Mouse (Mus musculus) gastrocnemius, adult 2 months (tissue): Measurements from ENCODE around the gene Olfr181. TPM values are rescaled to one million over a fixed set of nuclear protein-coding genes. Genes with fewer than 3 reads are reported as not detected.

Experiments
- DNase-seq: peaks from one replicate; pipeline ENCODE4 v3.0.0; 2022
- H3K27ac ChIP-seq: fragments of 200-600 bp; 2 replicates; pipeline ENCODE4 v1.8.1; 2022; ENCODE audit warnings: mild to moderate bottlenecking
- H3K4me3 ChIP-seq: fragments of 200-600 bp; 2 replicates; pipeline ENCODE4 v1.8.1; 2022; ENCODE audit warnings: mild to moderate bottlenecking, moderate library complexity
- CTCF ChIP-seq: fragments of 200-600 bp; IDR thresholded peaks from 2 replicates; pipeline ENCODE4 v1.8.1; 2022; ENCODE audit warnings: antibody characterized with exemption, mild to moderate bottlenecking, moderate library complexity
- intact Hi-C: fragments of 180-260 bp; cut with DNase I; formaldehyde crosslinking; loops from one replicate; pipeline ENCODE4 v1.15.1; 2025
- long read RNA-seq, 2 experiments: library from polyadenylated mRNA; stranded (forward); transcript quantifications; one replicate each; pipeline ENCODE4 v2.0.0; 2021
- total RNA-seq, 2 experiments: library from RNA; stranded (reverse); gene quantifications; 2 replicates each; pipeline ENCODE4 v1.2.3; 2021

Gene Olfr181
- total RNA-seq: not detected
- long read RNA-seq, experiment 1: 0 reads
- long read RNA-seq, experiment 2: 0 reads

- intact Hi-C loops: no loop called here
- H3K27ac ChIP-seq: no peak within 1 kb of the TSS
- no peak within 1 kb of the TSS for H3K4me3 ChIP-seq
- DNase-seq: no peak
- TF ChIP-seq CTCF: no peak
Measured at GRCm38 (mm10) chr16:58928655-58929054, at the start of gene Olfr181. Gene Olfr181 (minus strand): TSS chr16:58928755.

GRCm38 (mm10) chr16:58929292-58929691 is 737 bp upstream of the Olfr181 start, which contains the start of gene Olfr180:
Gene Olfr180 (minus strand): TSS chr16:58929392.
- no peak within 1 kb of the TSS for H3K4me3 ChIP-seq
- H3K27ac ChIP-seq: no peak within 1 kb of the TSS
- DNase-seq: no peak
- intact Hi-C loops: no loop called here
- no peak for TF ChIP-seq CTCF

GRCm38 (mm10) chr16:58891963-58892362 is 36.6 kb downstream of the Olfr181 start, which contains the start of gene Olfr178:
Gene Olfr178 (minus strand): TSS chr16:58892063.
- no peak for TF ChIP-seq CTCF
- DNase-seq: no peak
- Histone ChIP-seq H3K4me3 (no peak within 1 kb of the TSS), H3K27ac (no peak within 1 kb of the TSS)
- intact Hi-C loops: no loop called here

- no peak for TF ChIP-seq CTCF
- intact Hi-C loops: no loop called here
- Histone ChIP-seq H3K27ac (no peak overlapping the region), H3K4me3 (no peak overlapping the region)
- no peak for DNase-seq
Measured at GRCm38 (mm10) chr16:58884416-58884815, 44.1 kb downstream of the Olfr181 start.

Other genes with a start within 250 kb of the Olfr181 start
- gene Gpr15, start 209.7 kb downstream of the Olfr181 start, total RNA-seq: not detected
- 10 to 100 TPM; 64.8 to 82.8 TPM for gene Cldnd1, start 200.8 kb downstream of the Olfr181 start, total RNA-seq
- gene Olfr172, start 165.6 kb downstream of the Olfr181 start, total RNA-seq: not detected
- not detected for gene Olfr173, start 128.5 kb downstream of the Olfr181 start, total RNA-seq
- gene Olfr175-ps1, start 102.0 kb downstream of the Olfr181 start, total RNA-seq: not detected
- not detected for gene Olfr177, start 54.0 kb downstream of the Olfr181 start, total RNA-seq
- gene Olfr178, start 36.7 kb downstream of the Olfr181 start, total RNA-seq: not detected
- gene Olfr180, start 637 bp upstream of the Olfr181 start, total RNA-seq: not detected
- not detected for gene Olfr183, start 66.6 kb upstream of the Olfr181 start, total RNA-seq
- not detected for gene Olfr186, start 101.5 kb upstream of the Olfr181 start, total RNA-seq
- not detected for gene Olfr187, start 111.0 kb upstream of the Olfr181 start, total RNA-seq
- not detected for gene Olfr190, start 149.2 kb upstream of the Olfr181 start, total RNA-seq
- gene Olfr191, start 161.1 kb upstream of the Olfr181 start, total RNA-seq: not detected
- gene Olfr193, start 183.1 kb upstream of the Olfr181 start, total RNA-seq: not detected
- gene Olfr194, start 192.3 kb upstream of the Olfr181 start, total RNA-seq: not detected
- gene Olfr195, start 218.3 kb upstream of the Olfr181 start, total RNA-seq: not detected
- gene Olfr196, start 241.7 kb upstream of the Olfr181 start, total RNA-seq: not detected